Mouse (Mus musculus) testis, adult 2 months (tissue): ENCODE data around the gene Serac1. TPM values are rescaled to one million over a fixed set of nuclear protein-coding genes. Genes with fewer than 3 reads are reported as not detected.
A peak's percentile ranks its signal among the peaks of the same experiment; 100 is the strongest.
"Not testable (repeated sequence)": the region's sequence is repeated elsewhere in the genome, so short reads cannot be mapped to it uniquely, and the experiment has no call there.

Experiments
- H3K27ac ChIP-seq: fragments of 200-500 bp; 2 replicates; pipeline ENCODE4 v1.5.1; 2012; ENCODE audit warnings: low read depth, low read length; ENCODE audit not compliant: control insufficient read depth, insufficient read depth
- H3K27me3 ChIP-seq: fragments of 200-500 bp; 2 replicates; pipeline ENCODE4 v1.6.1; 2012; ENCODE audit warnings: mild to moderate bottlenecking, low read length, moderate library complexity; ENCODE audit not compliant: control insufficient read depth, insufficient read depth
- H3K36me3 ChIP-seq: fragments of 200-500 bp; 2 replicates; pipeline ENCODE4 v1.6.1; 2012; ENCODE audit warnings: mild to moderate bottlenecking, low read length; ENCODE audit not compliant: control insufficient read depth, insufficient read depth
- H3K4me1 ChIP-seq: fragments of 200-500 bp; 2 replicates; pipeline ENCODE4 v1.6.1; 2012; ENCODE audit warnings: low read length; ENCODE audit not compliant: control insufficient read depth, insufficient read depth
- H3K4me3 ChIP-seq: fragments of 200-500 bp; 2 replicates; pipeline ENCODE4 v1.5.1; 2012; ENCODE audit warnings: low read depth, mild to moderate bottlenecking, low read length, moderate library complexity, mixed read lengths; ENCODE audit not compliant: control insufficient read depth
- CTCF ChIP-seq: fragments of 200-500 bp; IDR thresholded peaks from 2 replicates; pipeline ENCODE4 v1.5.1; 2012; ENCODE audit warnings: low read depth, mild to moderate bottlenecking, inconsistent platforms, low read length, moderate library complexity; ENCODE audit not compliant: control insufficient read depth, insufficient read depth, insufficient replicate concordance
- POLR2A ChIP-seq: fragments of 200-500 bp; IDR thresholded peaks from 2 replicates; pipeline ENCODE4 v1.6.1; 2012; ENCODE audit warnings: low read depth, mild to moderate bottlenecking, inconsistent platforms, low read length, moderate library complexity; ENCODE audit not compliant: control insufficient read depth
- polyA plus RNA-seq: library from polyadenylated mRNA; depleted of rRNA; stranded (reverse); fragments of >200 nt; gene quantifications from 2 replicates; pipeline ENCODE4 v1.2.3, GENCODE M21; 2012

Gene Serac1
- polyA plus RNA-seq, 1 experiment: 8.6 TPM

GRCm38 (mm10) chr17:6035661-6036060 lies 43.9 kb downstream of the Serac1 start:
- TF ChIP-seq CTCF (no peak), POLR2A (no peak)
- H3K36me3 ChIP-seq: no peaks in the 10 kb centered on the region
- H3K4me1 ChIP-seq: no peaks in the 10 kb centered on the region
- H3K27ac ChIP-seq: no peak overlapping the region
- H3K27me3 ChIP-seq: no peaks in the 10 kb centered on the region
- no peak overlapping the region for H3K4me3 ChIP-seq

GRCm38 (mm10) chr17:6025831-6026230 lies 53.7 kb downstream of the Serac1 start:
- Histone ChIP-seq H3K27ac (no peak overlapping the region), H3K4me3 (no peak overlapping the region), H3K27me3 (no peaks in the 10 kb centered on the region), H3K4me1 (no peaks in the 10 kb centered on the region), H3K36me3 (no peaks in the 10 kb centered on the region)
- TF ChIP-seq CTCF (no peak), POLR2A (no peak)

GRCm38 (mm10) chr17:6021374-6021789 lies 58.2 kb downstream of the Serac1 start:
- H3K36me3 ChIP-seq, H3K27me3 ChIP-seq, H3K4me3 ChIP-seq, H3K4me1 ChIP-seq, H3K27ac ChIP-seq: not testable (repeated sequence)

DNA sequence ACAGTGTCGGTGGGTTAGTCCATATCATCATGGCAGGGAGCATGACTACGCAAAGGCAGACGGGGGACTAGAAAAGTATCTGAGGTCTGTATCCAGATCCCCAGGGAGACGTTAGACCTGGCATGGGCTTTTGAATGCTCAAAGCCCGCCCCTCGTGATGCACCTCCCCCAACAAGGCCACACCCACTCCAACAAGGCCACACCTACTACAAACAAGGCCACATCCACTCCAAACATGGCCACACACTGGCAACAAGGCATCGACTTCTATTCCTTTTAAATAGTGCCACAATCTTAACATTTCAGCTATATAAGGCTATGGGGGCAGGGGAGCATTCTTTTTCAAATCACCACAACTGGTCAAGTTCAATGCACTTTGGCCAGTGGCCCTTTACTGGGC lies 58.9 kb downstream of the Serac1 start:
- TF ChIP-seq CTCF (no peak), POLR2A (no peak)

DNA sequence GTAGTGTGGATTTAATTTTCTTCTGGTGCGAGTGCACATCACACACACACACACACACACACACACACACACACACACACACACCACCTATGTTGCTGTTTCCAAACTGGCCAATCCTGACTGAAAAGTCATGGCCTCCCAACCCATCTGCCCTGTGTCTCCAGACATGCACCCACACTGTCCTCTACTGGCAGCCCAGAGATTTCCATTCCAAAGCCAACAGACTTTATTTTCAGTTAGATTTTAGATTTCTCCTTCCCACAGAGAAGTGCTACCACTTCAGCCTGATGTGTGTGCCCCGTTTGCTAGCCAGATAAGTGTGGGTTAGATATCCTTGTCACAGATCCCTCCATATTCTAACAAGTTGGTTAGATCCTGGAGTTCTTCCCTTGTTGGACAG lies 59.8 kb downstream of the Serac1 start:
- Histone ChIP-seq H3K4me3 (no peak overlapping the region), H3K4me1 (peaks cover 2% of the 10 kb centered on the region; the same call in 1 of the 2 replicates), H3K27ac (no peak overlapping the region), H3K27me3 (no peaks in the 10 kb centered on the region), H3K36me3 (no peaks in the 10 kb centered on the region)
- TF ChIP-seq CTCF (peak; percentile 61; the same call in 1 of the 2 replicates), POLR2A (no peak)

More for the DNA sequence above, 58.9 kb downstream of the Serac1 start:
- Histone ChIP-seq H3K4me1 (peaks cover 2% of the 10 kb centered on the region; the same call in 1 of the 2 replicates), H3K27ac (no peak overlapping the region; the same call in 1 of the 2 replicates), H3K27me3 (no peaks in the 10 kb centered on the region), H3K4me3 (no peak overlapping the region), H3K36me3 (no peaks in the 10 kb centered on the region)

- no peaks in the 10 kb centered on the region for H3K27me3 ChIP-seq
- H3K4me1 ChIP-seq: peaks cover 2% of the 10 kb centered on the region; the same call in 1 of the 2 replicates
- TF ChIP-seq POLR2A (no peak), CTCF (no peak)
- no peak overlapping the region for H3K27ac ChIP-seq
- H3K36me3 ChIP-seq: no peaks in the 10 kb centered on the region
- H3K4me3 ChIP-seq: no peak overlapping the region
Measured at GRCm38 (mm10) chr17:6018348-6018747, 61.2 kb downstream of the Serac1 start.

DNA sequence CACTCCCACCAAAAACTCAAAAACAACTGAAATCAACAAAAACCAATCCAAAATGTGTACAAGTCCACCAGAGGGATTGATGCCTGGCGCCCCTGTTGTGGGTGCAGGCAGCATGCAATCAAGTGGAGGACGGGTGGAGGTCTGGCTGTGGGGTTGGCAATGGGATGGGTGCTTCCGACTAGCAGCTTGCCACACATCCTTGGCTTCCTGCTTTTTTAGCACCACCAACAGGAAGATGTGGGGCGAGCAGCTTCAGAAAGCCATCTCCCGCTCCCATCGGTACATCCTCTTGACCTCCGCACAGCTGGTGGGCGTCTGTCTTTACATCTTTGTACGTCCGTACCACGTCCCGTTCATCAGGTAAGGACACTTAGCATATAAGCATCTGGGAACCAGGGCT lies 62.3 kb downstream of the Serac1 start:
- Histone ChIP-seq H3K36me3 (no peaks in the 10 kb centered on the region), H3K27me3 (no peaks in the 10 kb centered on the region), H3K27ac (no peak overlapping the region), H3K4me3 (no peak overlapping the region), H3K4me1 (peaks cover 2% of the 10 kb centered on the region; the same call in 1 of the 2 replicates)
- no peak; the same call in 1 of the 2 replicates for TF ChIP-seq CTCF

GRCm38 (mm10) chr17:6016213-6016780 lies 63.2 kb downstream of the Serac1 start:
- Histone ChIP-seq H3K27me3 (no peaks in the 10 kb centered on the region), H3K4me1 (peaks cover 2% of the 10 kb centered on the region; the same call in 1 of the 2 replicates), H3K36me3 (no peaks in the 10 kb centered on the region), H3K27ac (no peak overlapping the region), H3K4me3 (no peak overlapping the region)
- TF ChIP-seq POLR2A (no peak), CTCF (no peak)
